Mouse (Mus musculus): ENCODE results near the gene Capn8.

Capn8 gene

GRCm38 (mm10) chr1:182678151-182678550 lies 113.3 kb downstream of the Capn8 start:
- DNase-seq (ENCODE audit: extremely low spot score, low spot score), result no peak

GRCm38 (mm10) chr1:182679169-182679568 lies 114.4 kb downstream of the Capn8 start:
- no peak for DNase-seq (ENCODE audit: extremely low spot score, low spot score)

DNA sequence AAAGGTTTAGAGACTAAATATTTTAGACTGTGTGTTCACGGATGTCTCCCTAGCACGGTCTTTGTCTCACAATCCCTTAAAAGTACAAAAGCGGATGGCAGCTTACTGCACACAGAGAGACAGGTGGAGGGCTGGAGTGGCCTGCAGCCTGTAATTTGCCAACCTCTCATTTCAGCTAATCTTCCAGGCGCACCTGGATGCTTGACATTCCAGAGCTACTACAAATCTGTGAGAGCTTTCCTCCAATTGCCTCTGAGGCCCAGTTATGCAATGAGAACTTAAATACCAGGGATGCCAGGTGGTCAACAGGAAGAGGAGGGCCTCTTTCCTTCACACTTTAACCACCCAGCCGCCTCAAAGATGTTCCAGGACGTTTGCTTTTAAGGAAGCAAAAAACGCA lies 114.8 kb downstream of the Capn8 start:
- no peak for DNase-seq (ENCODE audit: extremely low spot score, low spot score)
